Comparison of ENCODE assay signal across 22 mouse cellular contexts in genomic region chr5:112607119-112607518, GRCm38 (mm10). TPM values are rescaled to one million over a fixed set of nuclear protein-coding genes. Genes with fewer than 3 reads are reported as not detected.
DNase-seq lines count a peak whose midpoint lies in the region; ATAC-seq and TF ChIP-seq lines count a peak whose summit lies in the region.
"Had no signal": no experiment of that assay in that cellular context is flagged by ENCODE, and none has a peak within 500 bp of the region (broad histone marks: within the 10 kb centered on the region; RNA-seq: fewer than 3 reads in every experiment).

No protein-coding gene starts in this region.

- no peak for TF ChIP-seq CTCF in forebrain, postnatal 0 days (IDR thresholded peaks at IDR 0.05; ENCODE audit: low read depth)

- no peaks in the 10 kb centered on the region for H3K36me3 ChIP-seq in hindbrain, embryonic 13.5 days
- no peaks in the 10 kb centered on the region for H3K36me3 ChIP-seq in hindbrain, embryonic 11.5 days (ENCODE audit: control insufficient read depth, insufficient read depth, low read length)
- no peaks in the 10 kb centered on the region for H3K36me3 ChIP-seq in midbrain, embryonic 10.5 days
- H3K36me3 ChIP-seq in midbrain, embryonic 11.5 days (ENCODE audit: control insufficient read depth, insufficient read depth, low read length), result no peaks in the 10 kb centered on the region
- no peaks in the 10 kb centered on the region for H3K36me3 ChIP-seq in embryonic facial prominence, embryonic 13.5 days
- H3K36me3 ChIP-seq in forebrain, postnatal 0 days (ENCODE audit: insufficient read depth), result no peaks in the 10 kb centered on the region
- H3K36me3 ChIP-seq: embryonic facial prominence, embryonic 15.5 days; heart, embryonic 13.5 days had no signal

- H3K4me1 ChIP-seq in hindbrain, embryonic 13.5 days (replicated peaks), result peaks cover 41% of the 10 kb centered on the region
- H3K4me1 ChIP-seq in hindbrain, embryonic 11.5 days (replicated peaks; ENCODE audit: control insufficient read depth, insufficient read depth, low read length), result no peaks in the 10 kb centered on the region
- peaks cover 20% of the 10 kb centered on the region for H3K4me1 ChIP-seq in midbrain, embryonic 10.5 days
- H3K4me1 ChIP-seq in midbrain, embryonic 11.5 days (ENCODE audit: control insufficient read depth, insufficient read depth, low read length), result no peaks in the 10 kb centered on the region
- peaks cover 43% of the 10 kb centered on the region for H3K4me1 ChIP-seq in embryonic facial prominence, embryonic 13.5 days
- H3K4me1 ChIP-seq in forebrain, postnatal 0 days (ENCODE audit: insufficient read depth), result peaks cover 6% of the 10 kb centered on the region; the same call in 1 of the 2 replicates
- H3K4me1 ChIP-seq: megakaryocyte, embryonic 14.5 days had no signal

- H3K4me3 ChIP-seq in hindbrain, embryonic 13.5 days, result no peak overlapping the region
- H3K4me3 ChIP-seq in hindbrain, embryonic 11.5 days (ENCODE audit: low read depth, low read length), result no peak overlapping the region
- no peak overlapping the region for H3K4me3 ChIP-seq in midbrain, embryonic 10.5 days
- no peak overlapping the region for H3K4me3 ChIP-seq in midbrain, embryonic 11.5 days (ENCODE audit: low read depth, low read length)
- H3K4me3 ChIP-seq in embryonic facial prominence, embryonic 13.5 days, result no peak overlapping the region
- no peak overlapping the region for H3K4me3 ChIP-seq in forebrain, postnatal 0 days (ENCODE audit: low read depth, low read length)
- H3K4me3 ChIP-seq: embryonic facial prominence, embryonic 15.5 days; gastrocnemius, adult 2 months; heart, adult 2 months; heart, embryonic 13.5 days; megakaryocyte, embryonic 14.5 days had no signal

- no peak overlapping the region for H3K4me2 ChIP-seq in hindbrain, embryonic 13.5 days
- H3K4me2 ChIP-seq in hindbrain, embryonic 11.5 days (replicated peaks; ENCODE audit: low read depth, low read length), result no peak overlapping the region
- H3K4me2 ChIP-seq in midbrain, embryonic 11.5 days, result no peak overlapping the region
- H3K4me2 ChIP-seq in embryonic facial prominence, embryonic 13.5 days, result no peak overlapping the region
- H3K4me2 ChIP-seq in forebrain, postnatal 0 days (ENCODE audit: low read depth), result no peak overlapping the region
- H3K4me2 ChIP-seq: embryonic facial prominence, embryonic 15.5 days; heart, embryonic 13.5 days had no signal

- no peaks in the 10 kb centered on the region for H3K27me3 ChIP-seq in hindbrain, embryonic 13.5 days
- no peaks in the 10 kb centered on the region for H3K27me3 ChIP-seq in hindbrain, embryonic 11.5 days (ENCODE audit: control insufficient read depth, insufficient read depth, low read length)
- H3K27me3 ChIP-seq in midbrain, embryonic 10.5 days (ENCODE audit: low read depth, poor library complexity, severe bottlenecking), result no peaks in the 10 kb centered on the region
- H3K27me3 ChIP-seq in midbrain, embryonic 11.5 days (ENCODE audit: control insufficient read depth, insufficient read depth, low read length), result no peaks in the 10 kb centered on the region
- no peaks in the 10 kb centered on the region for H3K27me3 ChIP-seq in embryonic facial prominence, embryonic 13.5 days
- H3K27me3 ChIP-seq in forebrain, postnatal 0 days (ENCODE audit: insufficient read depth, low read length), result no peaks in the 10 kb centered on the region
- H3K27me3 ChIP-seq: embryonic facial prominence, embryonic 15.5 days had no signal

- peak overlapping the region; percentile 9; the same call in 1 of the 2 replicates for H3K27ac ChIP-seq in hindbrain, embryonic 13.5 days
- H3K27ac ChIP-seq in hindbrain, embryonic 11.5 days (ENCODE audit: low read depth, low read length), result no peak overlapping the region
- 0 out of 2 replicates have a peak overlapping the region, but pooled peaks have one; percentile 43 for H3K27ac ChIP-seq in midbrain, embryonic 10.5 days (replicated peaks)
- no peak overlapping the region for H3K27ac ChIP-seq in midbrain, embryonic 11.5 days (ENCODE audit: low read depth, low read length)
- H3K27ac ChIP-seq in embryonic facial prominence, embryonic 13.5 days, result 0 out of 2 replicates have a peak overlapping the region, but pooled peaks have one; percentile 71
- no peak overlapping the region for H3K27ac ChIP-seq in forebrain, postnatal 0 days (ENCODE audit: low read depth, low read length)
- H3K27ac ChIP-seq: embryonic facial prominence, embryonic 15.5 days; gastrocnemius, adult 2 months; heart, adult 2 months; heart, embryonic 13.5 days; liver, embryonic 14.5 days had no signal

- no peak for DNase-seq in hindbrain, embryonic 11.5 days (ENCODE audit: low spot score)
- DNase-seq in midbrain, embryonic 10.5 days (ENCODE audit: low spot score), result no peak
- no peak for DNase-seq in midbrain, embryonic 11.5 days (ENCODE audit: low spot score, missing footprints)
- DNase-seq in forebrain, postnatal 0 days, result no peak
- DNase-seq in embryo, embryonic 10.5 days (ENCODE audit: low spot score), result no peak
- DNase-seq: cerebellum, adult 11-12 months; heart, adult 2 months; heart, postnatal 10 days; kidney, adult 8-10 months; layer of hippocampus, adult 9-11 months; liver; spleen, adult 18-20 months; thymus, adult 2 months; thymus, postnatal 36 days had no signal

- H3K9ac ChIP-seq in hindbrain, embryonic 13.5 days, result no peak overlapping the region
- no peak overlapping the region for H3K9ac ChIP-seq in hindbrain, embryonic 11.5 days (ENCODE audit: low read depth, low read length)
- H3K9ac ChIP-seq in midbrain, embryonic 11.5 days (ENCODE audit: low read length), result no peak overlapping the region
- no peak overlapping the region for H3K9ac ChIP-seq in embryonic facial prominence, embryonic 13.5 days
- H3K9ac ChIP-seq in forebrain, postnatal 0 days, result no peak overlapping the region
- H3K9ac ChIP-seq: embryonic facial prominence, embryonic 15.5 days; heart, embryonic 13.5 days; liver, embryonic 14.5 days had no signal

- WGBS in hindbrain, embryonic 13.5 days, result 58% methylated on average over 2 of the region's 2 CpGs
- WGBS in hindbrain, embryonic 11.5 days, result 75% methylated on average over 2 of the region's 2 CpGs
- WGBS in midbrain, embryonic 10.5 days, result 74% methylated on average over 2 of the region's 2 CpGs
- 74% methylated on average over 2 of the region's 2 CpGs for WGBS in midbrain, embryonic 11.5 days
- WGBS in embryonic facial prominence, embryonic 13.5 days, result 63% methylated on average over 2 of the region's 2 CpGs
- WGBS in forebrain, postnatal 0 days, result 25% methylated on average over 2 of the region's 2 CpGs

- H3K9me3 ChIP-seq in hindbrain, embryonic 13.5 days, result no peaks in the 10 kb centered on the region
- no peaks in the 10 kb centered on the region for H3K9me3 ChIP-seq in hindbrain, embryonic 11.5 days (ENCODE audit: control insufficient read depth, low read length)
- H3K9me3 ChIP-seq in midbrain, embryonic 10.5 days (replicated peaks), result no peaks in the 10 kb centered on the region
- no peaks in the 10 kb centered on the region for H3K9me3 ChIP-seq in midbrain, embryonic 11.5 days (ENCODE audit: control insufficient read depth, low read length)
- H3K9me3 ChIP-seq in embryonic facial prominence, embryonic 13.5 days, result no peaks in the 10 kb centered on the region
- no peaks in the 10 kb centered on the region for H3K9me3 ChIP-seq in forebrain, postnatal 0 days (ENCODE audit: low read length)
- H3K9me3 ChIP-seq: embryonic facial prominence, embryonic 15.5 days; heart, embryonic 13.5 days; megakaryocyte, embryonic 14.5 days had no signal

- no peak for ATAC-seq in hindbrain, embryonic 13.5 days (ENCODE audit: low FRiP score)
- no peak for ATAC-seq in hindbrain, embryonic 11.5 days (ENCODE audit: low FRiP score)
- no peak for ATAC-seq in midbrain, embryonic 11.5 days (ENCODE audit: low FRiP score)
- no peak for ATAC-seq in embryonic facial prominence, embryonic 13.5 days (ENCODE audit: insufficient number of reproducible peaks, insufficient read depth, low FRiP score, low TSS enrichment, low read depth)
- ATAC-seq in forebrain, postnatal 0 days, result peak; percentile 32; the same call in 1 of the 2 replicates
- ATAC-seq: CD4-positive, CD25-positive, alpha-beta regulatory T cell, adult 4 months had no signal

RNA-seq across cellular contexts. Expression of gene Sez6l, which starts 30.1 kb away (rescaled TPM):
- polyA plus RNA-seq in hindbrain, embryonic 13.5 days (2015; fragmentation: Nextera tagmentation; extraction: Ambion mirVana), result 28.4 and 32.5 TPM in 2 replicates
- 4.9 and 5.1 TPM in 2 replicates for polyA plus RNA-seq in hindbrain, embryonic 11.5 days (2014; fragmentation: Nextera tagmentation; extraction: Ambion mirVana)
- 1.7 and 2.7 TPM in 2 replicates for polyA plus RNA-seq in midbrain, embryonic 10.5 days (2016; fragmentation: Nextera tagmentation; extraction: Ambion mirVana)
- 2.6 TPM in 2 replicates for polyA plus RNA-seq in midbrain, embryonic 11.5 days (2014; fragmentation: Nextera tagmentation; extraction: Ambion mirVana)
- 2.0 and 2.1 TPM in 2 replicates for polyA plus RNA-seq in embryonic facial prominence, embryonic 13.5 days (2015; fragmentation: Nextera tagmentation; extraction: Ambion mirVana)
- total RNA-seq in forebrain, postnatal 0 days (2014; rRNA removed), result 46.3 and 73.8 TPM in 2 replicates
- polyA plus RNA-seq in forebrain, postnatal 0 days (2015; fragmentation: Nextera tagmentation; extraction: Ambion mirVana), result 28.3 and 48.4 TPM in 2 replicates
- total RNA-seq: gastrocnemius, adult 2 months had no signal
- polyA plus RNA-seq: CD4-positive, CD25-positive, alpha-beta regulatory T cell, adult 4 months had no signal

Comparison
In these comparisons a context has a peak if more than half of its experiments do, and no peak if none do; other contexts are left out.
1. H3K27ac ChIP-seq: peak in hindbrain, embryonic 13.5 days (single experiment), midbrain, embryonic 10.5 days (single experiment) and embryonic facial prominence, embryonic 13.5 days (single experiment); none in hindbrain, embryonic 11.5 days (single experiment), midbrain, embryonic 11.5 days (single experiment) and forebrain, postnatal 0 days (single experiment).